Mouse (Mus musculus): ENCODE measurements at regions not wholly inside any gene's neighbourhood (a gene's known extent, or its start where the extent isn't known, plus 50 kb on each side); places are given as distances from the start of the nearest gene placed in this dataset.

DNA sequence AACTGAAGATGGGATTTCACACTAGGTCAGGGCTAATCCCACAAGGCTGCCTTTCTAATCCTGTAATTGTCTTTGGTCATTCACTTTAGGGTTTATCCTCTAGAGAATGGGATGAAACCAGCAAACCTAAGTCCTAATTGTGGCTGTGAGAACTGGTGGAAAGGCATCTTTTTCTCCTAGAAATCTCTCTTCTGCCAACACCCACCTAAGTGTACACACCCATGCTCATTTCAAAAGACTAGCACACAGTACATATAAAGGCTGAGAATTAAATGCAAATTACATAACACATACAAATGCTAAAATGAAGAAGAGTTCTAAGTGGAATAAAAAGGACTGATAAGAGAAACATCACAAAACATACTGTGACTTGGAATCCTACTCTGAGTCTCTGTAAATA is 579.5 kb downstream of the Eepd1 start:
- ATAC-seq (ENCODE audit: low read depth), result no peak
- H3K9ac ChIP-seq (ENCODE audit: low read depth, low read length), result no peak overlapping the region
- no peaks in the 10 kb centered on the region for H3K9me3 ChIP-seq (ENCODE audit: control insufficient read depth, low read length)
- no peak overlapping the region for H3K4me3 ChIP-seq (ENCODE audit: low read depth, low read length)
- no peak overlapping the region for H3K4me2 ChIP-seq (ENCODE audit: low read depth, low read length)
- H3K27ac ChIP-seq (replicated peaks; ENCODE audit: low read depth, low read length), result no peak overlapping the region
- DNase-seq (ENCODE audit: low spot score), result no peak
- no peaks in the 10 kb centered on the region for H3K4me1 ChIP-seq (ENCODE audit: control insufficient read depth, insufficient read depth, low read length)
- H3K27me3 ChIP-seq (replicated peaks; ENCODE audit: control insufficient read depth, insufficient read depth, low read length), result no peaks in the 10 kb centered on the region
- H3K36me3 ChIP-seq (ENCODE audit: control insufficient read depth, insufficient read depth, low read length), result no peaks in the 10 kb centered on the region

DNA sequence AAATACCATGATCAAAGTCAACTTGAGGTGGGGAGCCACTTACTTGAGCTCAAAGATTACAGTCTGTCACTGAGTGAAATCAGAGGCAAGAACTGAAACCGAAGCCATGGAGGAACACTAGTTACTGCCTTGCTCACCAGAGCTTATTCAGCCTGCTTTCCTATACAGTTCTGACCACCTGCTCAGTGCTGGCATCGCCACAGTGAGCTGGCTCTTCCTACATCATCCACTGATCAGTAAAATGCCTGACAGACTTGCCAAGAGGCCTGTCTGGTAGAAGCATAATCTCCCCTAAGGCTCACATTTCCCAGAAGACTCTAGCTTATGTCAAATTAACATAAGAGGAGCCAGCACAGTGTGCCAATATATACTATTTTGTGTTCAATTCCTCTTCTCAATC is 595.7 kb downstream of the Eepd1 start:
- Histone ChIP-seq H3K4me2 (ENCODE audit: low read depth, low read length) (no peak overlapping the region), H3K27me3 (replicated peaks; ENCODE audit: control insufficient read depth, insufficient read depth, low read length) (no peaks in the 10 kb centered on the region), H3K4me1 (ENCODE audit: control insufficient read depth, insufficient read depth, low read length) (no peaks in the 10 kb centered on the region), H3K27ac (replicated peaks; ENCODE audit: low read depth, low read length) (no peak overlapping the region), H3K4me3 (ENCODE audit: low read depth, low read length) (no peak overlapping the region), H3K36me3 (ENCODE audit: control insufficient read depth, insufficient read depth, low read length) (no peaks in the 10 kb centered on the region), H3K9me3 (ENCODE audit: control insufficient read depth, low read length) (no peaks in the 10 kb centered on the region), H3K9ac (ENCODE audit: low read depth, low read length) (no peak overlapping the region)
- ATAC-seq (ENCODE audit: low read depth) (no peak), DNase-seq (ENCODE audit: low spot score) (peak; percentile 3)
- 64% methylated on average over 2 of the region's 2 CpGs for WGBS

DNA sequence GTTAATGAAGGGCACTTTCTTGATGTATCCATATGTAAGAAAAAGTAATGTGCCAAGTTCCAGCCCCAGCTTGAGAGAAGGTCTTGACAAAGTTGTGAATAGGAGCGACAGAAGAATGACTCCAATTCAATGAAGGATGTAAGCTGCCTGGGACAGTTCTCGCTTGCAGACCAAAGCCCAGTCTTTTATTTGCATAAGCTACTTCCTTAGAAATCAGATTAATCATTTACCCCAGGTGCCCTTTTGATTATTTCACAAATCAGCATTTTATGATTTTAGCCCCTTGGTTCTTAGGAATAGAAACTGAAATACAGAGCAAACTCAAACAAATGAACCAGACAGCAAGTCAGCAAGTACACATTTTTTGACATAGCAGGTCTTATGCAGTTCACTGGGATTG is 605.2 kb downstream of the Eepd1 start:
- no peaks in the 10 kb centered on the region for H3K27me3 ChIP-seq (replicated peaks; ENCODE audit: control insufficient read depth, insufficient read depth, low read length)
- H3K27ac ChIP-seq (replicated peaks; ENCODE audit: low read depth, low read length), result no peak overlapping the region
- no peak overlapping the region for H3K9ac ChIP-seq (ENCODE audit: low read depth, low read length)
- no peaks in the 10 kb centered on the region for H3K36me3 ChIP-seq (ENCODE audit: control insufficient read depth, insufficient read depth, low read length)
- DNase-seq (ENCODE audit: low spot score) (no peak), ATAC-seq (ENCODE audit: low read depth) (no peak)
- no peak overlapping the region for H3K4me2 ChIP-seq (ENCODE audit: low read depth, low read length)
- WGBS, result 74% methylated on average over 2 of the region's 2 CpGs
- H3K4me3 ChIP-seq (ENCODE audit: low read depth, low read length), result no peak overlapping the region
- no peaks in the 10 kb centered on the region for H3K9me3 ChIP-seq (ENCODE audit: control insufficient read depth, low read length)
- no peaks in the 10 kb centered on the region for H3K4me1 ChIP-seq (ENCODE audit: control insufficient read depth, insufficient read depth, low read length)

DNA sequence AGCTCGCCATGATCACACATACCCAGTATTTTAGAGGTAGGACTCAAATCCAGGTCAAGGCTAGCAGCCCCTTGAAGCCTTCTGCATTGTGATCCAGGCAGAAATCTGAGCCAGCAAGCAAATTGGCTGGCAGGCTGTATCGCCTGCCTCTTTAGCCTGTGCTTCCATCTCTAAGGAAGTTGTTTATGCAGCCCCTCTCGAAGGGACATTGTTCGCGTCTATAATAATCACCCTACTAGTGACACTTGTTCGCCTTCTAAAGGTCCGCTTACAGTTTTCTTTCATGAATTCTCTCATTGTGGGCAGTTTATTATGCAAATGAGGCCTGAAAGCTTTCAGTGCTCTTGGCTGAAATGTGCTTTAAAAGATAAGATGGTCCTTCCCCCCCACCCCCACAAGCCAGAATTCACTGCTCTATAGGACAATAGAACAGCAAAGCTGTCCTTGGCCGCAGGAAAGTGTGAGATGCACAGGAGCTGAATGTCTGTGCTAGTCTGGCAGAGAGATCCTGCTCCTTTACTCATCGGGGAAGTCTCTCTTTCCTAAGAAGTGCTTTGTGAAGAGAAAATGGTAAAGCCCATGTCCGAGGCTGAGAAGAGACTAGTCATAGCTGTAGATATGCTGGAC is 610.8 kb downstream of the Eepd1 start:
- no peak for DNase-seq (ENCODE audit: low spot score)

DNA sequence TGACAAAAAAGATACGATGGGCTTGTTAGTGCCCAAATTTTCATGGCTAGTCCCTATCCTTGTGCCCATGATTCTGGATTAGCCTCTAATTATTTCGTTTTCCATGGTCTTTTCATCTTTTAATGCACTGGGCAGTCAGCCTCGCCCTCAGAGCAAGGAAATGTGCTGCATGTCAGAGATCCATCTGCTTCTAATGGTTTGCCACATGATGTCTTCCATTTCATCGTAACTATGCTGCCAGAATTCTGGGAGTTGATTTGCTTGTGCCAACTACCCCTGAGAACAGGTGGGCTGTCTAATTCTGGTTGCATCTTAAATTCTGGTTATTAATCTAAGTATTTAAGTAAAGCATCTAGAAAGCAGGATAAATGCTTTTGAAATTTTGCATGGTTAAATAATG is 622.8 kb downstream of the Eepd1 start:
- Histone ChIP-seq H3K27me3 (replicated peaks; ENCODE audit: control insufficient read depth, insufficient read depth, low read length) (no peaks in the 10 kb centered on the region), H3K9me3 (ENCODE audit: control insufficient read depth, low read length) (no peaks in the 10 kb centered on the region), H3K36me3 (ENCODE audit: control insufficient read depth, insufficient read depth, low read length) (no peaks in the 10 kb centered on the region), H3K9ac (ENCODE audit: low read depth, low read length) (no peak overlapping the region), H3K4me3 (ENCODE audit: low read depth, low read length) (no peak overlapping the region), H3K27ac (replicated peaks; ENCODE audit: low read depth, low read length) (no peak overlapping the region), H3K4me1 (ENCODE audit: control insufficient read depth, insufficient read depth, low read length) (no peaks in the 10 kb centered on the region), H3K4me2 (ENCODE audit: low read depth, low read length) (no peak overlapping the region)
- 67% methylated on average over 4 of the region's 4 CpGs for WGBS
- DNase-seq (ENCODE audit: low spot score) (no peak), ATAC-seq (ENCODE audit: low read depth) (no peak)

More for the DNA sequence above, 610.8 kb downstream of the Eepd1 start:
- no peaks in the 10 kb centered on the region for H3K36me3 ChIP-seq (ENCODE audit: control insufficient read depth, insufficient read depth, low read length)
- H3K4me2 ChIP-seq (ENCODE audit: low read depth, low read length), result no peak overlapping the region
- ATAC-seq (ENCODE audit: low read depth), result no peak
- no peaks in the 10 kb centered on the region for H3K27me3 ChIP-seq (replicated peaks; ENCODE audit: control insufficient read depth, insufficient read depth, low read length)
- H3K4me1 ChIP-seq (ENCODE audit: control insufficient read depth, insufficient read depth, low read length), result no peaks in the 10 kb centered on the region
- H3K4me3 ChIP-seq (ENCODE audit: low read depth, low read length), result no peak overlapping the region
- H3K9ac ChIP-seq (ENCODE audit: low read depth, low read length), result no peak overlapping the region
- H3K9me3 ChIP-seq (ENCODE audit: control insufficient read depth, low read length), result no peaks in the 10 kb centered on the region
- no peak overlapping the region for H3K27ac ChIP-seq (replicated peaks; ENCODE audit: low read depth, low read length)
- 83% methylated on average over 10 of the region's 10 CpGs for WGBS

DNA sequence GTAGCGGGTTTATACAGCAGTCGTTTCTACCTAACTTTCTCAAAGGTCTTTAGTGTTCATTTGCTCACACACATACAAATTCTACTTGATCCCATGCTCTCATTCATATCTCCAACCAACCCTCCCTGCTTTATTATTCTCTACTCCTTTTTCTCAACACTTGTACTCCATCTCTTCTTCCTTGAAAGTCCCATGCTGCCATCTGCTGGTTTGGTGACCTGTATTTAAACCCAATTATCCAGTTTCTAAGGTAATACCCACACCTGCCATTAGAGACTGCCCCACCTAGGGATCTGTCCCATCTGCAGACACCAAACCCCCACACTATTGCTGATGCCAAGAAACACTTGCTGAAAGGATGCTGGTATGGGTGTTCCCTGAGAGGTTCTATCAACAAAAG is 611.5 kb upstream of the B3gat1 start:
- Histone ChIP-seq H3K4me3 (ENCODE audit: low read depth, low read length) (no peak overlapping the region), H3K9me3 (ENCODE audit: control insufficient read depth, low read length) (no peaks in the 10 kb centered on the region), H3K27me3 (replicated peaks; ENCODE audit: control insufficient read depth, insufficient read depth, low read length) (no peaks in the 10 kb centered on the region), H3K4me2 (ENCODE audit: low read depth, low read length) (no peak overlapping the region), H3K27ac (replicated peaks; ENCODE audit: low read depth, low read length) (no peak overlapping the region), H3K4me1 (ENCODE audit: control insufficient read depth, insufficient read depth, low read length) (no peaks in the 10 kb centered on the region), H3K36me3 (ENCODE audit: control insufficient read depth, insufficient read depth, low read length) (no peaks in the 10 kb centered on the region), H3K9ac (ENCODE audit: low read depth, low read length) (no peak overlapping the region)
- ATAC-seq (ENCODE audit: low read depth) (no peak), DNase-seq (ENCODE audit: low spot score) (peak; percentile 3)
- 82% methylated on average over 2 of the region's 2 CpGs for WGBS

DNA sequence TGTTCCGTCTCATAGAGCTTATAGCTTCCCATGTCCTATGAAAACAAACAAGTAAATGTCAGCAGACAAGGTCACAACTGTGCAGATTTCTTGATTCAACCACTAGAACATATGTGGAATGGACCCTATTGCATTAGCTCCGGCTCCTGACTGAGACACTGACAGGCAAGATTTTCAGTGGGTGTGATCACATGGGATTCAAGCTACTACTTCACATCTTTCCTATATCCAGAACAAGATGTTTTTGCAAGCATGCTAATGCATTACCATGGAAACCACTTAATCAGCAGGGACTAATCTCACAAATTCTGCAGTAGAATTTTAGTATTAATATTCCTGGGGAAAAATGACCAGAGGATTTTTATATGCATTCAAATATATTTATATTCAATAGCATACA is 598.9 kb upstream of the B3gat1 start:
- ATAC-seq (ENCODE audit: low read depth), result no peak
- no peak overlapping the region for H3K4me3 ChIP-seq (ENCODE audit: low read depth, low read length)
- no peak overlapping the region for H3K4me2 ChIP-seq (ENCODE audit: low read depth, low read length)
- H3K9ac ChIP-seq (ENCODE audit: low read depth, low read length), result no peak overlapping the region
- no peaks in the 10 kb centered on the region for H3K4me1 ChIP-seq (ENCODE audit: control insufficient read depth, insufficient read depth, low read length)
- H3K9me3 ChIP-seq (ENCODE audit: control insufficient read depth, low read length), result no peaks in the 10 kb centered on the region
- no peak for DNase-seq (ENCODE audit: low spot score)
- no peak overlapping the region for H3K27ac ChIP-seq (replicated peaks; ENCODE audit: low read depth, low read length)
- 65% methylated on average over 2 of the region's 2 CpGs for WGBS
- no peaks in the 10 kb centered on the region for H3K27me3 ChIP-seq (replicated peaks; ENCODE audit: control insufficient read depth, insufficient read depth, low read length)
- H3K36me3 ChIP-seq (ENCODE audit: control insufficient read depth, insufficient read depth, low read length), result no peaks in the 10 kb centered on the region
